Comparison of ENCODE assay signal across 17 mouse cellular contexts in genomic region chr3:123697786-123698185, GRCm38 (mm10). TPM values are rescaled to one million over a fixed set of nuclear protein-coding genes. Genes with fewer than 3 reads are reported as not detected.
DNase-seq lines count a peak whose midpoint lies in the region; ATAC-seq and TF ChIP-seq lines count a peak whose summit lies in the region.
"Had no signal": no experiment of that assay in that cellular context is flagged by ENCODE, and none has a peak within 500 bp of the region (broad histone marks: within the 10 kb centered on the region; RNA-seq: fewer than 3 reads in every experiment).

No protein-coding gene starts in this region.

- peak; percentile 49; the same call in 1 of the 2 replicates for ATAC-seq in lung, embryonic 14.5 days (ENCODE audit: insufficient read depth)
- ATAC-seq in heart, embryonic 12.5 days (ENCODE audit: insufficient number of reproducible peaks, low FRiP score): 0 out of 2 replicates have a peak, but pooled peaks have one; percentile 25
- peak; percentile 64 for ATAC-seq in megakaryocyte progenitor cell, adult 5-6 weeks (replicated peaks; ENCODE audit: poor library complexity)
- ATAC-seq: hindbrain, postnatal 0 days had no signal

- TF ChIP-seq POLR2A in lung, adult 2 months (IDR thresholded peaks at IDR 0.05; ENCODE audit: borderline replicate concordance, extremely low read depth, low read depth, low read length): no peak

- no peak overlapping the region for H3K4me2 ChIP-seq in lung, embryonic 14.5 days
- H3K4me2 ChIP-seq in heart, embryonic 12.5 days: no peak overlapping the region
- H3K4me2 ChIP-seq: forebrain, embryonic 12.5 days; midbrain, embryonic 12.5 days had no signal

- DNase-seq in lung, embryonic 14.5 days: peak; percentile 33
- DNase-seq in lung, adult 2 months: no peak
- peak; percentile 88 for DNase-seq in MEL-GATA-1-ER (ENCODE audit: extremely low read depth, low read depth)
- no peak for DNase-seq in urinary bladder, adult 18-20 months (ENCODE audit: low spot score in 2 of 2)
- no peak for DNase-seq in gastrocnemius, adult 8-10 months (ENCODE audit: low spot score in 2 of 2)
- DNase-seq: adrenal gland, adult 8-10 months; cerebellum, postnatal 14 days; gastrocnemius, postnatal 25 days; kidney, adult 2 months; kidney, postnatal 36 days; layer of hippocampus, adult 9-11 months had no signal

- TF ChIP-seq CTCF in lung, embryonic 14.5 days (IDR thresholded peaks at IDR 0.05; ENCODE audit: low read depth): no peak
- TF ChIP-seq CTCF in lung, adult 2 months (IDR thresholded peaks at IDR 0.05; ENCODE audit: insufficient read depth, low read length): no peak

- no peak overlapping the region for H3K4me3 ChIP-seq in lung, embryonic 14.5 days (ENCODE audit: low read depth, low read length)
- no peak overlapping the region for H3K4me3 ChIP-seq in lung, adult 2 months (replicated peaks; ENCODE audit: extremely low read depth, low read depth, low read length)
- H3K4me3 ChIP-seq in heart, embryonic 12.5 days: no peak overlapping the region
- H3K4me3 ChIP-seq: forebrain, embryonic 12.5 days; midbrain, embryonic 12.5 days; myocyte had no signal

- no peak overlapping the region for H3K27ac ChIP-seq in lung, embryonic 14.5 days (ENCODE audit: low read depth)
- H3K27ac ChIP-seq in heart, embryonic 12.5 days (ENCODE audit: poor library complexity, severe bottlenecking): no peak overlapping the region
- H3K27ac ChIP-seq: forebrain, embryonic 12.5 days; hindbrain, postnatal 0 days; midbrain, embryonic 12.5 days had no signal

- 42% methylated on average over 4 of the region's 4 CpGs for WGBS in lung, embryonic 14.5 days
- WGBS in lung, adult 2 months: 41% methylated on average over 4 of the region's 4 CpGs
- WGBS in heart, embryonic 12.5 days: 56% methylated on average over 4 of the region's 4 CpGs

- no peaks in the 10 kb centered on the region for H3K4me1 ChIP-seq in lung, embryonic 14.5 days (ENCODE audit: insufficient read depth)
- no peaks in the 10 kb centered on the region for H3K4me1 ChIP-seq in lung, adult 2 months (ENCODE audit: control insufficient read depth, insufficient read depth, low read length)
- no peaks in the 10 kb centered on the region for H3K4me1 ChIP-seq in heart, embryonic 12.5 days (replicated peaks)
- H3K4me1 ChIP-seq: forebrain, embryonic 12.5 days; midbrain, embryonic 12.5 days had no signal

- H3K27me3 ChIP-seq in lung, embryonic 14.5 days (ENCODE audit: insufficient read depth, low read length): no peaks in the 10 kb centered on the region
- H3K27me3 ChIP-seq in heart, embryonic 12.5 days (replicated peaks): no peaks in the 10 kb centered on the region
- H3K27me3 ChIP-seq: forebrain, embryonic 12.5 days; midbrain, embryonic 12.5 days had no signal

- H3K9me3 ChIP-seq in lung, embryonic 14.5 days (ENCODE audit: low read depth, low read length): no peaks in the 10 kb centered on the region
- no peaks in the 10 kb centered on the region for H3K9me3 ChIP-seq in heart, embryonic 12.5 days (replicated peaks)
- H3K9me3 ChIP-seq: forebrain, embryonic 12.5 days; midbrain, embryonic 12.5 days had no signal

- H3K36me3 ChIP-seq in lung, embryonic 14.5 days (ENCODE audit: insufficient read depth): no peaks in the 10 kb centered on the region
- no peaks in the 10 kb centered on the region for H3K36me3 ChIP-seq in heart, embryonic 12.5 days
- H3K36me3 ChIP-seq: forebrain, embryonic 12.5 days; midbrain, embryonic 12.5 days had no signal

- no peak overlapping the region for H3K9ac ChIP-seq in lung, embryonic 14.5 days
- no peak overlapping the region for H3K9ac ChIP-seq in heart, embryonic 12.5 days
- H3K9ac ChIP-seq: forebrain, embryonic 12.5 days; midbrain, embryonic 12.5 days had no signal

RNA-seq across cellular contexts. Expression of gene Ndst3, which starts 7.1 kb away (rescaled TPM):
- polyA plus RNA-seq in lung, embryonic 14.5 days (2014; fragmentation: Nextera tagmentation; extraction: Ambion mirVana): 0.31 and 0.36 TPM in 2 replicates
- 0.03 and 0.18 TPM in 2 replicates for polyA plus RNA-seq in lung, adult 2 months (2012; rRNA removed)
- polyA plus RNA-seq in heart, embryonic 12.5 days (2016; fragmentation: Nextera tagmentation; extraction: Ambion mirVana): 0.30 and 0.50 TPM in 2 replicates
- total RNA-seq in megakaryocyte progenitor cell, adult 5-6 weeks (2015): 0.15 TPM in 1 of 2 replicates, not detected in the other
- not detected in 2 replicates for total RNA-seq in megakaryocyte progenitor cell, adult 5-6 weeks (2017)
- total RNA-seq in gastrocnemius, adult 8-10 months (2022): not detected

Comparison
In these comparisons a context has a peak if more than half of its experiments do, and no peak if none do; other contexts are left out.
1. DNase-seq: peak in lung, embryonic 14.5 days (single experiment) and MEL-GATA-1-ER (single experiment); none in lung, adult 2 months (single experiment), urinary bladder, adult 18-20 months (0 of 2) and gastrocnemius, adult 8-10 months (0 of 2).
2. Peak in every context shown above with its lines, with median percentiles within 50 percentile points of each other: ATAC-seq.